Mouse (Mus musculus) liver, adult 2 months (tissue): ENCODE measurements at regions not wholly inside any gene's neighbourhood (a gene's known extent, or its start where the extent isn't known, plus 50 kb on each side); places are given as distances from the start of the nearest gene placed in this dataset.

Source experiments
- DNase-seq: peaks from one replicate; pipeline ENCODE4 v3.0.0-alpha.2; 2011; ENCODE audit warnings: low read depth, low spot score; ENCODE audit errors: extremely low read depth
- H3K27ac ChIP-seq: fragments of 200-500 bp; replicated peaks from 2 replicates; pipeline ENCODE4 v1.5.1; 2012; ENCODE audit warnings: low read depth, mild to moderate bottlenecking, control low read depth, inconsistent platforms, low read length; ENCODE audit not compliant: insufficient read depth
- H3K27me3 ChIP-seq: fragments of 200-500 bp; 2 replicates; pipeline ENCODE4 v1.6.1; 2012; ENCODE audit warnings: mild to moderate bottlenecking, moderate library complexity, low read length, inconsistent platforms; ENCODE audit not compliant: control insufficient read depth, insufficient read depth
- H3K36me3 ChIP-seq: fragments of 200-500 bp; 2 replicates; pipeline ENCODE4 v1.6.1; 2012; ENCODE audit warnings: low read length, inconsistent platforms; ENCODE audit not compliant: control insufficient read depth, insufficient read depth
- H3K4me1 ChIP-seq: fragments of 200-500 bp; 2 replicates; pipeline ENCODE4 v1.6.1; 2011; ENCODE audit warnings: low read length; ENCODE audit not compliant: control insufficient read depth, insufficient read depth
- H3K4me3 ChIP-seq: fragments of 200-500 bp; 2 replicates; pipeline ENCODE4 v1.5.1; 2011; ENCODE audit warnings: low read depth, mild to moderate bottlenecking, control low read depth, low read length, moderate library complexity; ENCODE audit not compliant: insufficient read depth
- H3K79me2 ChIP-seq: fragments of 200-500 bp; 2 replicates; pipeline ENCODE4 v1.6.1; 2012; ENCODE audit warnings: inconsistent platforms, mild to moderate bottlenecking, low read length, moderate library complexity; ENCODE audit not compliant: control insufficient read depth, insufficient read depth
- H3K9ac ChIP-seq: fragments of 200-500 bp; 2 replicates; pipeline ENCODE4 v1.6.1; 2012; ENCODE audit warnings: low read depth, mild to moderate bottlenecking, control low read depth, inconsistent platforms, low read length
- CTCF ChIP-seq: fragments of 200-500 bp; IDR thresholded peaks from 2 replicates; pipeline ENCODE4 v1.5.1; 2011; ENCODE audit warnings: low read depth, low read length, control low read depth
- POLR2A ChIP-seq: fragments of 200-500 bp; IDR thresholded peaks from 2 replicates; pipeline ENCODE4 v1.6.1; 2011; ENCODE audit warnings: low read length, control low read depth; ENCODE audit not compliant: insufficient read depth; ENCODE audit errors: extremely low read depth
- WGBS: fragments of 180-500 bp; shearing (Covaris S2); methylation state at CpG from one replicate; pipeline ENCODE4 v1.1.7; 2018; 5-methylcytosine and 5-hydroxymethylcytosine counted together

DNA sequence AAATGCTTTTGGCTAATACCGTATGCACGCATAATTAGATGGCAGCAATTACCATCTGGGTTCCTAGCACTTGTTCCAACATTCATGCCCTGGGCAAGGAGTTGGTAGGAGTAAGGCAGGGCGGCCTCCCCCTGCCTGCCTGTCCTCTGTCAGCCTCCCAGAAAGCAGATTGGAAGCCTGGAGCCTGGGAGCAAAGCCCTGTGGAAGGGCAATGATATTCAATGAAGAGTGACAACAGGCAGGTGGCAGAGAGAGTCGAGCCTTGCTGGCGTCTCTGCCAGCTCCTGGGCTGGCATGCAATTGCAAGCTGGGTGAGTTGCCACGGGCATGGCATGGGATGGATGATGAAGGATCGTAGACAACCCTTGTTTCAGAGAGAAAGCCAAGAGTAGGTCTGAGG lies 273.1 kb upstream of the 4931429L15Rik start:
- Histone ChIP-seq H3K4me1 (no peaks in the 10 kb centered on the region), H3K79me2 (no peaks in the 10 kb centered on the region), H3K9ac (no peak overlapping the region), H3K4me3 (no peak overlapping the region), H3K27ac (no peak overlapping the region), H3K27me3 (no peaks in the 10 kb centered on the region), H3K36me3 (no peaks in the 10 kb centered on the region)
- 86% methylated on average over 7 of the region's 7 CpGs for WGBS
- DNase-seq: no peak
- TF ChIP-seq POLR2A (no peak), CTCF (no peak)

DNA sequence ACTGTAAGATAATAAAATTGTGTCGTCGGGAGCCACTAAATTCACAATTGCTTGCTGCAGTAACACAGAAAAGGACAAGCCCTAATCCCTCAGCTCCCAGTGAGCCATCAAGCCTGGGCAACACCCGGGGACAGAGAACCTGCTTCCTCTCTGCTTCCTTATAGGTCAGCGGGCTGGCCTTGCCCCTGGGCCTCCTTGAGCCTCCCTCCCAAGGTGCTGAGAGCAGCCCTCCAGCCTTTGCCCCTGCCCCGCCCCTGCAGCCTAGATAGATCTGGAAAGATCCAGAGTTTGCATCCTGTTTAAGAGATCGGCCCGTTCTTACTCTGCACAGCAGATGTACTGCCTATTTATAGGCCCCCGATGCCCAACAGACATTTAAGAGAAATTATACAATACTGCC lies 267.0 kb upstream of the 4931429L15Rik start:
- Histone ChIP-seq H3K4me3 (no peak overlapping the region), H3K9ac (no peak overlapping the region), H3K4me1 (no peaks in the 10 kb centered on the region), H3K27me3 (no peaks in the 10 kb centered on the region), H3K79me2 (no peaks in the 10 kb centered on the region), H3K36me3 (no peaks in the 10 kb centered on the region), H3K27ac (no peak overlapping the region)
- DNase-seq: no peak
- WGBS: 81% methylated on average over 8 of the region's 8 CpGs
- TF ChIP-seq CTCF (no peak), POLR2A (no peak)

DNA sequence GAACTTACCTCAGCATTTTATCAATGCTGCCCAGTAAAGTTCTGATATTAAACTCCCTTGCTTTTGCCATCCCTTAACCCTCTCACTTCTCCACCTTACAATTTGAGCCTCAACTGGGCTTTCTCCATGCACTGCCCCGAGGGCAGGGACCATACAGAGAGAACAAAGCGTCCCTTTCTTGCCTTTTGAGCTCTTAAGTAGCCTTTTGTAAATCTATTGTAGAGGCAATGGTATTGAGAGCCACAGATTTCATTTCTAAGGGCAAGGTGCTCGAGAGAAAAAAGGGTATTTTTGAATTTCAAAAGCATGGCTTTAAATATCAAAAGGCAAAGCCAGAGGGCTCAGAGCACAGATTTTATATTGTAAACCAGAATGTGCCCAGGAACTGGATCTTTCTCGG lies 262.1 kb upstream of the 4931429L15Rik start:
- Histone ChIP-seq H3K79me2 (no peaks in the 10 kb centered on the region), H3K27me3 (peaks cover 3% of the 10 kb centered on the region; the same call in 1 of the 2 replicates), H3K4me3 (no peak overlapping the region), H3K36me3 (no peaks in the 10 kb centered on the region), H3K27ac (no peak overlapping the region), H3K9ac (no peak overlapping the region), H3K4me1 (no peaks in the 10 kb centered on the region)
- DNase-seq: no peak
- no peak for TF ChIP-seq POLR2A
- TF ChIP-seq CTCF: no peak
- 44% methylated on average over 4 of the region's 4 CpGs for WGBS

DNA sequence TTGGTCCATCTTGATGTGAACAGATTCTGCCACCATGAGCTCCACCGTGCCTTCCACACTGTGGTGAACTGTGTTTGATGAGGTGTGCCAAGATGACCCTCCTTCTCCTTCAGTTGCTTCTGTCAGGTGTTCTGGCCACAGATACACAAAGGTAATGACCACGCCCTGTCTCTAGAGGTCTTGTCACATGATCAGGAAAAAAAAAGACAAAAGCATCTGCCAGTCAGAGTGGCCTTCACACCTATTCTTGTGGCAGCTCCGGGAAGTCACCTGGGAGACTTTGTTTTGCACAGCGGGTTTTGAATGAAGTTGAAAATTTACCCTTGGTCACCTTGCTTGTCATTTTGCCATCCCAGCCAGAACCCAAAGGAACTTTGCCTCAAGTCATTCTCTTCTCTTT lies 242.5 kb upstream of the 4931429L15Rik start:
- H3K27me3 ChIP-seq: no peaks in the 10 kb centered on the region
- no peak for DNase-seq
- no peaks in the 10 kb centered on the region for H3K79me2 ChIP-seq
- no peaks in the 10 kb centered on the region for H3K36me3 ChIP-seq
- no peaks in the 10 kb centered on the region for H3K4me1 ChIP-seq
- H3K9ac ChIP-seq: no peak overlapping the region
- 82% methylated on average over 4 of the region's 4 CpGs for WGBS
- no peak overlapping the region for H3K27ac ChIP-seq
- no peak overlapping the region for H3K4me3 ChIP-seq
- TF ChIP-seq CTCF (no peak), POLR2A (no peak)

DNA sequence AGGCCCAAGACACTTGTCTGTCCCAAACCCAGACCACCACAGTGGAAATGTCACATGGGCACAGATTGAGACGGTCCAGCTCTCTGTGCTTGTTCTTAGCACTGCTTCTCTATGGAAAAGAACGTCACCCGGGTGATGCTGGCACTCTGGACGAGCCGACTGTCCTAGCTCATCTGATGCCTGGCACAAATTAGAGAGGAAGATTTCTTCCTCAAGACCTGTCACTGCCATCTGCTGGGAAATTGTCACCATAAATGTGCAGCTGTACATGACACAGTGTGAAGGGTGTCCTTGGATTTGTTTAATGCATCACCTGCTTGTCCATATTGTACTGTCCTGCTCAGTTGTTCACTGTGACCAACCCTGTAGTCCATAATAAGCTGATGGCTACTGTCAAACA lies 238.7 kb upstream of the 4931429L15Rik start:
- Histone ChIP-seq H3K79me2 (no peaks in the 10 kb centered on the region), H3K4me3 (no peak overlapping the region), H3K9ac (no peak overlapping the region), H3K27ac (no peak overlapping the region), H3K36me3 (no peaks in the 10 kb centered on the region), H3K27me3 (no peaks in the 10 kb centered on the region), H3K4me1 (no peaks in the 10 kb centered on the region)
- 86% methylated on average over 5 of the region's 5 CpGs for WGBS
- TF ChIP-seq CTCF (no peak), POLR2A (no peak)
- DNase-seq: no peak

DNA sequence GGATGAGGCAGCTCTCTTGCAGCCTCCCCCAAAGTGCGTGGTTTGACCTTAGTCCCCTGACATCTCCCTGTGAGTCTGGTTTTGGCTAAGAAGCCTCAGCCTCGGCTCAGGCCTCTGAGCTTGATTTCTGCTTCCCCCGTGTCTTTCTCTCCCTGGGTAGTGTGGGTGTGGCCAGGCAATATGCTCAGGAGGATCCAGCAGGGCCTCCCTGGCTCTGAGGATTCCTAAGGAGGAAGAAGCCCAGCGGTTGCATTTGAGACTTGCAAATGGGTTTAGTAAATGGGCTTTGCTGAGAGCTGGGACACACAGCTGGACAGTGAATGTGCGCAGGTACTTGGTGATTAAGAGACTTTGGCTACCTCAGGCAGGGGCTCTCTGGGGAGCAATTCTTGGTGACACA lies 238.0 kb upstream of the 4931429L15Rik start:
- WGBS: 49% methylated on average over 5 of the region's 5 CpGs
- H3K9ac ChIP-seq: no peak overlapping the region
- no peak overlapping the region for H3K4me3 ChIP-seq

More for the DNA sequence above, 238.0 kb upstream of the 4931429L15Rik start:
- no peaks in the 10 kb centered on the region for H3K79me2 ChIP-seq
- TF ChIP-seq CTCF (no peak), POLR2A (no peak)
- H3K27ac ChIP-seq: no peak overlapping the region
- no peaks in the 10 kb centered on the region for H3K27me3 ChIP-seq
- H3K36me3 ChIP-seq: no peaks in the 10 kb centered on the region
- no peaks in the 10 kb centered on the region for H3K4me1 ChIP-seq
- no peak for DNase-seq
